Mouse (Mus musculus): ENCODE measurements around the gene Rlf. TPM values are rescaled to one million over a fixed set of nuclear protein-coding genes. Genes with fewer than 3 reads are reported as not detected.

Gene Rlf
- total RNA-seq (2021), result 10 to 100 TPM; 24.2 to 28.9 TPM

GRCm38 (mm10) chr4:121214793-121215304, at the start of gene Rlf:
Gene Rlf (minus strand): TSS chr4:121215084.
- intact Hi-C loops (cut with DNase I), result no loop called here
- peak; percentile 99 to 100 for DNase-seq (ENCODE audit: low spot score in 2 of 2)

GRCm38 (mm10) chr4:121241612-121242000, 26.7 kb upstream of the Rlf start:
- intact Hi-C loops (cut with DNase I), result loop anchor here (5.0 kb wide), 1 partner anchor 1566 kb away; no protein-coding TSS in a partner anchor
- no peak for DNase-seq (ENCODE audit: low spot score in 2 of 2)

- intact Hi-C loops (cut with DNase I), result loop anchor here (5.0 kb wide), 1 partner anchor 1566 kb away; no protein-coding TSS in a partner anchor
- DNase-seq (ENCODE audit: low spot score in 2 of 2), result peak in 1 of 2 experiments; percentile 7
Measured at GRCm38 (mm10) chr4:121240637-121241611, 26.0 kb upstream of the Rlf start.

GRCm38 (mm10) chr4:121239878-121240277, 25.0 kb upstream of the Rlf start:
- intact Hi-C loops (cut with DNase I), result loop anchor here (5.0 kb wide), 1 partner anchor 1567 kb away; no protein-coding TSS in a partner anchor
- no peak for DNase-seq (ENCODE audit: low spot score in 2 of 2)

GRCm38 (mm10) chr4:121231772-121232414, 17.0 kb upstream of the Rlf start:
- no peak for DNase-seq (ENCODE audit: low spot score in 2 of 2)
- intact Hi-C loops (cut with DNase I), result no loop called here

- intact Hi-C loops (cut with DNase I), result no loop called here
- peak in 1 of 2 experiments; percentile 23 for DNase-seq (ENCODE audit: low spot score in 2 of 2)
Measured at GRCm38 (mm10) chr4:121230943-121231614, 16.2 kb upstream of the Rlf start.

GRCm38 (mm10) chr4:121227072-121227471, 12.2 kb upstream of the Rlf start:
- intact Hi-C loops (cut with DNase I), result loop anchor here (10.0 kb wide), 1 partner anchor 182 kb away; no protein-coding TSS in a partner anchor

GRCm38 (mm10) chr4:121225177-121225576, 10.3 kb upstream of the Rlf start:
- no peak for DNase-seq (ENCODE audit: low spot score in 2 of 2)
- intact Hi-C loops (cut with DNase I), result loop anchor here (10.0 kb wide), 1 partner anchor 180 kb away; no protein-coding TSS in a partner anchor

More at GRCm38 (mm10) chr4:121227072-121227471, 12.2 kb upstream of the Rlf start:
- DNase-seq (ENCODE audit: low spot score in 2 of 2), result no peak

GRCm38 (mm10) chr4:121223136-121223535, 8.3 kb upstream of the Rlf start:
- intact Hi-C loops (cut with DNase I), result loop anchor here (10.0 kb wide), 1 partner anchor 178 kb away; no protein-coding TSS in a partner anchor

GRCm38 (mm10) chr4:121216216-121216615, 1.3 kb upstream of the Rlf start:
- intact Hi-C loops (cut with DNase I), result no loop called here

More at GRCm38 (mm10) chr4:121223136-121223535, 8.3 kb upstream of the Rlf start:
- DNase-seq (ENCODE audit: low spot score in 2 of 2), result no peak

GRCm38 (mm10) chr4:121215489-121215888, 605 bp upstream of the Rlf start:
- no peak for DNase-seq (ENCODE audit: low spot score in 2 of 2)
- intact Hi-C loops (cut with DNase I), result no loop called here

More at GRCm38 (mm10) chr4:121216216-121216615, 1.3 kb upstream of the Rlf start:
- no peak for DNase-seq (ENCODE audit: low spot score in 2 of 2)

- DNase-seq (ENCODE audit: low spot score in 2 of 2), result peak in 1 of 2 experiments; percentile 41
- intact Hi-C loops (cut with DNase I), result no loop called here
Measured at GRCm38 (mm10) chr4:121213936-121214792, 720 bp downstream of the Rlf start.

GRCm38 (mm10) chr4:121208911-121209310, 6.0 kb downstream of the Rlf start:
- intact Hi-C loops (cut with DNase I), result no loop called here
- no peak for DNase-seq (ENCODE audit: low spot score in 2 of 2)

- intact Hi-C loops (cut with DNase I), result no loop called here
- no peak for DNase-seq (ENCODE audit: low spot score in 2 of 2)
Measured at GRCm38 (mm10) chr4:121197856-121198255, 17.0 kb downstream of the Rlf start.

GRCm38 (mm10) chr4:121196995-121197394, 17.9 kb downstream of the Rlf start:
- intact Hi-C loops (cut with DNase I), result no loop called here
- no peak for DNase-seq (ENCODE audit: low spot score in 2 of 2)

GRCm38 (mm10) chr4:121196205-121196604, 18.7 kb downstream of the Rlf start:
- intact Hi-C loops (cut with DNase I), result no loop called here
- no peak for DNase-seq (ENCODE audit: low spot score in 2 of 2)

- DNase-seq (ENCODE audit: low spot score in 2 of 2), result no peak
- intact Hi-C loops (cut with DNase I), result no loop called here
Measured at GRCm38 (mm10) chr4:121194736-121195135, 20.1 kb downstream of the Rlf start.

GRCm38 (mm10) chr4:121192306-121192705, 22.6 kb downstream of the Rlf start:
- intact Hi-C loops (cut with DNase I), result no loop called here
- DNase-seq (ENCODE audit: low spot score in 2 of 2), result no peak
